Mouse (Mus musculus): ENCODE measurements around the gene Bmper. TPM values are rescaled to one million over a fixed set of nuclear protein-coding genes. Genes with fewer than 3 reads are reported as not detected.

Bmper gene
- polyA plus RNA-seq, 1 experiment from 2014 or later, result 6.0 TPM

DNA sequence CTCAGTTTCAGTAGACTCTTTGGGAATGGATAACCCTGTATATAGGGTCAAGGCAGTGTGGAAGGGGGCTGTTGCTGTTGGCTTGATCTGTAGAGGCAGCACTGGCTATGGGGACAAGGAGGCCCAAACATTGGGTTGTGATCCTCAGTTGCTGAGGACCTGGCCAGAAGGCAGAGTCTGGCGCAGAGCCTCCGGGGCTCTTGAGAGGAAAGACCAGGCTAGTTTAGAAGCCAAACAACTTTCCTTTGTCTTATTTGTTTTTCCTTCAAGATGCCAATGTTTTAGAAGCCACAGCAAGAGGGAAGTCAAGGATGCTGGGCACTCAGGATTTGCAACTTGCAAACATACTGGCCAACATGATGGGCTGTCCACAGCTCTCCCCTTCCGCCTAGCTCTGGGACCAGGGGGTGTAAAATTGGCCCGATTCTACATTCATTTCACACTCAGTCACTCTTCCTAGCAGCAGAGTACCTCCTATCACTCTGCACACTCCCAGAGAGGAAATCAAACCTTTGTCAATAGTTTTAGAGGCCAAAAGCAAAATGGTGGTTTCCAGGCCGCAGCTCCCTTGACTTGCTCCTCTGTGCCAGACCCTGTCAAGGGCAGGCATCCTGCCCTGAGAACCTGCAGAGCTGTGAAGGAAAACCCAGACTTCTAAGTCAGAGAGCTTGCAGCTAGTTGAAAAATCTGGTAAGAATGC is 92.9 kb downstream of the Bmper start:
- Histone ChIP-seq H3K9me3 (no peaks in the 10 kb centered on the region), H3K4me3 (no peak overlapping the region), H3K36me3 (no peaks in the 10 kb centered on the region), H3K27me3 (no peaks in the 10 kb centered on the region), H3K4me2 (no peak overlapping the region), H3K9ac (no peak overlapping the region), H3K4me1 (replicated peaks) (no peaks in the 10 kb centered on the region), H3K27ac (no peak overlapping the region)
- WGBS, result 91% methylated on average over 5 of the region's 5 CpGs
- no peak for ATAC-seq (ENCODE audit: low FRiP score)

DNA sequence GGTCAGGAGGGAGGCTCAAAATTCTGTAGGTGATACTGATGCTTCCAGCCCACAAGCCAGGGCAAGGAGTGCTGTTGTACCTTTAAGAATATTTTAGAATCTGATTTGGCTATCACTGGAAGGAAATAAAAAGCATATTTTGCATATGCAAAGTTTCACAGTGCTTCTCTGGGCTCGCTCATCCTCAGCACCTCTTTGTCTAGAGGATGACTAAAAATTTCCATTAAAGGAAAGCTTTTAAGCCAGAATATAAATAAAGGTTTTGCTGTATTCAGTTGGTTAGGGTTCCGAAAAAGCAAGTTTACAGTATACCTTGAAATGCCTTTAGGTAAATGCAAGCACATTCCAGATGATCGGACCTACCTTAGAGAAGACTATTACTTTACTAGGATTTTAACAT is 105.0 kb downstream of the Bmper start:
- Histone ChIP-seq H3K36me3 (no peaks in the 10 kb centered on the region), H3K4me2 (no peak overlapping the region), H3K9me3 (no peaks in the 10 kb centered on the region), H3K27ac (no peak overlapping the region), H3K4me3 (no peak overlapping the region), H3K4me1 (replicated peaks) (0 out of 2 replicates have a peak, but pooled peaks cover under 1% of the 10 kb centered on the region), H3K9ac (no peak overlapping the region), H3K27me3 (no peaks in the 10 kb centered on the region)
- 89% methylated on average over 3 of the region's 3 CpGs for WGBS
- no peak for ATAC-seq (ENCODE audit: low FRiP score)

DNA sequence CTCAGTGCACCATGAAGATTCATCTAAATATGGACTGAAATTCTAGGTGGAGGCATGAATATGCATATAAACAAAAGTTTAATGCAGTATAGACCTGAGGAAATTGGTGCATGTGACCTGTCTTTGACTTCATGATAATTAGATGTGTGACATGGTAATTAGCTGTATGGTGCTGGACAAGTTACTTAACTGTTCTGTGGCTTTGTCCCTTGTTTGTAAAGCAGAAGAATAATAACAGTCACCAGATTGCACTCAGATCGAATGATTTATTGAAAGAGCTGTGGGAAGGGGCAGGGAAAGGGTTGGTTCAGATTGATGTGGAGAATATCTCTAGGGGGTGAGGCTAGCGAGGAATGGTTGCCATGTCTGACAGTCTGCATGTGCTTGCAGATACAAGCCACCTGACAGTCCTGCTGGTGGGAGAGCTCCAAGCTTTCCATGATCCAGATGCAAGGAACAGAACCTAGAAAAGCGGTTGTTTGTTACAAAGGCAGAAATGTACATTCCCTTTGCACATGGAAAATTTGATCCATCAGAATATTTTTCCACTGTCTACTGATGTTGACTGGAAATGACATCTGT is 110.3 kb downstream of the Bmper start:
- H3K9me3 ChIP-seq, result no peaks in the 10 kb centered on the region
- no peak overlapping the region for H3K4me2 ChIP-seq
- 44% methylated on average over 3 of the region's 3 CpGs for WGBS

GRCm38 (mm10) chr9:23340551-23340950 is 117.7 kb downstream of the Bmper start:
- no peak for ATAC-seq (ENCODE audit: low FRiP score)
- no peaks in the 10 kb centered on the region for H3K4me1 ChIP-seq (replicated peaks)

More for the DNA sequence above, 110.3 kb downstream of the Bmper start:
- no peaks in the 10 kb centered on the region for H3K27me3 ChIP-seq
- H3K36me3 ChIP-seq, result no peaks in the 10 kb centered on the region
- H3K4me3 ChIP-seq, result no peak overlapping the region
- ATAC-seq (ENCODE audit: low FRiP score), result no peak
- 0 out of 2 replicates have a peak, but pooled peaks cover 6% of the 10 kb centered on the region for H3K4me1 ChIP-seq (replicated peaks)
- H3K27ac ChIP-seq, result no peak overlapping the region
- no peak overlapping the region for H3K9ac ChIP-seq

GRCm38 (mm10) chr9:23341246-23341645 is 118.4 kb downstream of the Bmper start:
- no peak for ATAC-seq (ENCODE audit: low FRiP score)

More at GRCm38 (mm10) chr9:23340551-23340950, 117.7 kb downstream of the Bmper start:
- no peak overlapping the region for H3K9ac ChIP-seq
- H3K27me3 ChIP-seq, result no peaks in the 10 kb centered on the region
- H3K9me3 ChIP-seq, result no peaks in the 10 kb centered on the region
- H3K4me3 ChIP-seq, result no peak overlapping the region
- no peak overlapping the region for H3K27ac ChIP-seq
- H3K4me2 ChIP-seq, result no peak overlapping the region
- no peaks in the 10 kb centered on the region for H3K36me3 ChIP-seq

DNA sequence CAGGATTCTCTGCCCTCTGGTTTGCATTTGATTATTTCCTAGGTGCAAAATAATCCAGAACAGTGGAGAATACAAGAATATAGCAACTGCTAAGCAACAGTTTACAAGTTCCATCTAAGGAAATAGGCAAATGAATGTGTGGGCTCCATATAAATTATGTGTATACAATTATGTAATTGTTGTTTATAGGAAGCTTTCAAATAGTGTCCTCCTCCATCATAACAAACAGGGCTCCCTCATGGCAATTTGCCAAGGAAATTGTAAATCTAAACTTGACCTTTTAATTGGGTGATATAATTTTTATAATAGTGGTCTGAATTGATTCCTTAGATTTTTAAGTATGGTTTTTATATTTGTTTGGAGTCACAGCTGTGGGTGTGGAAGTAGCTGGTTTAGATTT is 121.5 kb downstream of the Bmper start:
- Histone ChIP-seq H3K36me3 (no peaks in the 10 kb centered on the region), H3K4me1 (replicated peaks) (no peaks in the 10 kb centered on the region), H3K9ac (no peak overlapping the region), H3K4me3 (no peak overlapping the region), H3K9me3 (no peaks in the 10 kb centered on the region), H3K4me2 (no peak overlapping the region), H3K27me3 (no peaks in the 10 kb centered on the region), H3K27ac (no peak overlapping the region)
- ATAC-seq (ENCODE audit: low FRiP score), result no peak

More at GRCm38 (mm10) chr9:23341246-23341645, 118.4 kb downstream of the Bmper start:
- no peaks in the 10 kb centered on the region for H3K4me1 ChIP-seq (replicated peaks)
- H3K27ac ChIP-seq, result no peak overlapping the region
- no peak overlapping the region for H3K4me3 ChIP-seq
- H3K9ac ChIP-seq, result no peak overlapping the region
- no peaks in the 10 kb centered on the region for H3K27me3 ChIP-seq
- H3K9me3 ChIP-seq, result no peaks in the 10 kb centered on the region
- H3K4me2 ChIP-seq, result no peak overlapping the region
- H3K36me3 ChIP-seq, result no peaks in the 10 kb centered on the region

- Histone ChIP-seq H3K9me3 (no peaks in the 10 kb centered on the region), H3K27ac (no peak overlapping the region), H3K4me3 (no peak overlapping the region), H3K4me2 (no peak overlapping the region), H3K27me3 (no peaks in the 10 kb centered on the region), H3K36me3 (no peaks in the 10 kb centered on the region), H3K9ac (no peak overlapping the region), H3K4me1 (replicated peaks) (no peaks in the 10 kb centered on the region)
- ATAC-seq (ENCODE audit: low FRiP score), result no peak
- WGBS, result 81% methylated on average over 8 of the region's 8 CpGs
Measured at GRCm38 (mm10) chr9:23345093-23345844, 122.4 kb downstream of the Bmper start.

DNA sequence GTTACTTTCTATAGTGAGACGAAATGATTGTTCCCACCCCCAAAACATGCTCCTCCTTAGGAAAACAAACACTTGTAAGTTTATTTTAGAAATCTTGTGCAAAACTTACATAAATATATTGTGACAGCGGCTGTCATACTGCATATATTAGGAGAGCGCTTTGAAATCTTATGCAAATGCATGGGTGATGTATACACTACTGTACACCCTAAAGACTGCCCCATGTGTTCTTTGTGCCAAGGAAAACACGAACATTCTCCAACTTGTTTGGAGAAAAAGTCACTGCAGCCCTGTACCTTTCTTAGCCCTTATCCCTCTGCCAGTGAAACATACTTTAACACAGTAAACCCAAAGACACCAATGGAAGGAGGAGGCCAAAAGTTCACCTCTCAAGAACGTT is 126.7 kb downstream of the Bmper start:
- H3K4me2 ChIP-seq, result no peak overlapping the region
- no peak overlapping the region for H3K27ac ChIP-seq
- H3K9me3 ChIP-seq, result no peaks in the 10 kb centered on the region
- H3K36me3 ChIP-seq, result no peaks in the 10 kb centered on the region
- H3K4me3 ChIP-seq, result no peak overlapping the region
- no peaks in the 10 kb centered on the region for H3K4me1 ChIP-seq (replicated peaks)
- ATAC-seq (ENCODE audit: low FRiP score), result no peak
- no peaks in the 10 kb centered on the region for H3K27me3 ChIP-seq
- WGBS, result 79% methylated on average over 5 of the region's 5 CpGs
- H3K9ac ChIP-seq, result no peak overlapping the region

GRCm38 (mm10) chr9:23351400-23351799 is 128.5 kb downstream of the Bmper start:
- no peak overlapping the region for H3K4me2 ChIP-seq
- H3K4me1 ChIP-seq (replicated peaks), result no peaks in the 10 kb centered on the region
- WGBS, result 91% methylated on average over 8 of the region's 8 CpGs
- H3K27ac ChIP-seq, result no peak overlapping the region
- H3K4me3 ChIP-seq, result no peak overlapping the region
- no peak overlapping the region for H3K9ac ChIP-seq
- no peaks in the 10 kb centered on the region for H3K9me3 ChIP-seq
- H3K36me3 ChIP-seq, result no peaks in the 10 kb centered on the region
- no peak for ATAC-seq (ENCODE audit: low FRiP score)
- no peaks in the 10 kb centered on the region for H3K27me3 ChIP-seq

- Histone ChIP-seq H3K36me3 (no peaks in the 10 kb centered on the region), H3K27ac (no peak overlapping the region), H3K27me3 (no peaks in the 10 kb centered on the region), H3K9me3 (no peaks in the 10 kb centered on the region), H3K4me2 (no peak overlapping the region), H3K4me1 (replicated peaks) (no peaks in the 10 kb centered on the region), H3K9ac (no peak overlapping the region), H3K4me3 (no peak overlapping the region)
- 97% methylated on average over 2 of the region's 2 CpGs for WGBS
- no peak for ATAC-seq (ENCODE audit: low FRiP score)
Measured at GRCm38 (mm10) chr9:23352396-23352795, 129.5 kb downstream of the Bmper start.

DNA sequence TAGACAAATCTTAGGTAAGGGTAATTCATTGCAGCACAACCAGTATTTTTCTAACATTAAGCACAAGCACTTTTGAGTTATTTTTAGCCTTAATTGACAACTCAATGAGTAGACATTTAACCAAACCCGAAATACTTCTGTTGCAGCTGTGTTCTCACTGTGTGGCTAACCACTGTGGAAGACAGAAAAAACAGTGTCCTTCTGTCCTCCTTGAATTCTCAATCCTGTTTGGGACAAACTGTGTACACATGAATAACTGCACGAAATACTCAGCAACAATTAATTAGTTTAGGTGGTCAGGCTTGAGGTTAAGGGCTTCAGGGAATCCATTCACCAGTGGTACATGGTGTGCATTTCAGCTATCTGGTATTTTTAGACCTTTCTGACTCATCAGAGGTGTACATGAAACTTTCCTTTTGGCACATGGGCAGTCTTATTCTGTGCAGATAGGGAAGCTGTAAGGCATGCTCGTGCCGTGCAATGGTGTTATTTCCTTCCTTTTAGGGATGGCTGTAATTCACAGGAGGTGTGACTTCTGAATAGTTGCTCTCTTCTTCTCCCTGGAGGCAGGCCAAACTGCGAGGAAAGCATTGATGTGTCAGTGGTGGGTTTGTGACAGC is 131.4 kb downstream of the Bmper start:
- Histone ChIP-seq H3K27ac (no peak overlapping the region), H3K4me3 (no peak overlapping the region), H3K36me3 (no peaks in the 10 kb centered on the region), H3K9ac (no peak overlapping the region), H3K4me2 (no peak overlapping the region), H3K27me3 (no peaks in the 10 kb centered on the region), H3K9me3 (no peaks in the 10 kb centered on the region), H3K4me1 (replicated peaks) (no peaks in the 10 kb centered on the region)
- 76% methylated on average over 5 of the region's 5 CpGs for WGBS
- no peak for ATAC-seq (ENCODE audit: low FRiP score)

GRCm38 (mm10) chr9:23358108-23358507 is 135.2 kb downstream of the Bmper start:
- 89% methylated on average over 2 of the region's 2 CpGs for WGBS
- Histone ChIP-seq H3K4me3 (no peak overlapping the region), H3K27ac (no peak overlapping the region), H3K27me3 (no peaks in the 10 kb centered on the region), H3K4me1 (replicated peaks) (no peaks in the 10 kb centered on the region), H3K9ac (no peak overlapping the region), H3K4me2 (no peak overlapping the region), H3K36me3 (no peaks in the 10 kb centered on the region), H3K9me3 (no peaks in the 10 kb centered on the region)
- no peak for ATAC-seq (ENCODE audit: low FRiP score)
